Mouse (Mus musculus) G1E (cell line): ENCODE results near the gene Zfp324. TPM values are rescaled to one million over a fixed set of nuclear protein-coding genes. Genes with fewer than 3 reads are reported as not detected.

ENCODE experiments used
- ATAC-seq: 2 replicates; pipeline ENCODE4 v1.8.0; 2016; ENCODE audit warnings: mild to moderate bottlenecking; ENCODE audit not compliant: insufficient number of reproducible peaks, poor library complexity, low FRiP score, severe bottlenecking; ENCODE audit errors: extremely low read depth
- DNase-seq: peaks from one replicate; pipeline ENCODE4 v3.0.0; 2012; ENCODE audit warnings: low spot score
- H3K27me3 ChIP-seq: 2 replicates; pipeline ENCODE4 v1.6.1; 2012; ENCODE audit warnings: mild to moderate bottlenecking, low read length, inconsistent platforms; ENCODE audit not compliant: insufficient read depth
- H3K36me3 ChIP-seq: replicated peaks from 2 replicates; pipeline ENCODE3; 2012; ENCODE audit warnings: mild to moderate bottlenecking, inconsistent platforms
- H3K4me1 ChIP-seq: 2 replicates; pipeline ENCODE4 v1.6.1; 2012; ENCODE audit warnings: low read depth, low read length, inconsistent platforms, mixed read lengths; ENCODE audit not compliant: insufficient read depth
- H3K4me3 ChIP-seq: 2 replicates; pipeline ENCODE4 v1.5.1; 2012; ENCODE audit warnings: low read depth, mild to moderate bottlenecking, inconsistent platforms, low read length, moderate library complexity, mixed read lengths
- H3K9me3 ChIP-seq: replicated peaks from 2 replicates; pipeline ENCODE4 v1.6.1; 2012; ENCODE audit warnings: inconsistent platforms
- CTCF ChIP-seq: IDR thresholded peaks from 2 replicates; pipeline ENCODE4 v1.5.1; 2012; ENCODE audit warnings: low read depth, low read length, inconsistent platforms, mixed read lengths
- GATA1 ChIP-seq: IDR thresholded peaks from 2 replicates; pipeline ENCODE4 v1.6.1; 2012; ENCODE audit warnings: borderline replicate concordance, low read length, inconsistent platforms, mixed read lengths
- GATA2 ChIP-seq: IDR thresholded peaks from 2 replicates; pipeline ENCODE4 v1.6.1; 2012; ENCODE audit warnings: low read depth, low read length, inconsistent platforms, borderline replicate concordance
- POLR2AphosphoS5 ChIP-seq: IDR thresholded peaks from 2 replicates; pipeline ENCODE4 v1.6.1; 2012; ENCODE audit warnings: low read depth, low read length, inconsistent platforms; ENCODE audit not compliant: insufficient replicate concordance
- TAL1 ChIP-seq: conservative IDR thresholded peaks from 2 replicates; pipeline ENCODE4 v1.6.1; 2012; ENCODE audit warnings: low read depth, low read length, inconsistent platforms, mixed read lengths
- polyA plus RNA-seq: library from polyadenylated mRNA; stranded (reverse); fragments of >175 nt; gene quantifications from 2 replicates; pipeline ENCODE4 v1.2.3, GENCODE M21; 2012
- total RNA-seq, 2 experiments: library from RNA; stranded (forward) in 1 of 2; stranded (reverse) in 1 of 2; fragments of 200-1000 nt in 1 of 2; fragments of >200 nt in 1 of 2; fragmentation: Nextera tagmentation in 1 of 2; gene quantifications; 2 replicates each; pipeline ENCODE4 v1.2.3; 2014 to 2017

Zfp324 gene
- total and polyA plus RNA-seq, 3 experiments, result 2.7 to 6.2 (median 5.9) TPM

GRCm38 (mm10) chr7:12961511-12962141 lies 4.0 kb upstream of the Zfp324 start:
- ATAC-seq (no peak), DNase-seq (no peak)
- Histone ChIP-seq H3K4me3 (no peak overlapping the region), H3K27me3 (peaks cover 6% of the 10 kb centered on the region), H3K9me3 (no peaks in the 10 kb centered on the region), H3K4me1 (peaks cover 23% of the 10 kb centered on the region), H3K36me3 (no peaks in the 10 kb centered on the region)
- TF ChIP-seq CTCF (no peak), GATA2 (no peak), TAL1 (no peak), GATA1 (no peak), POLR2AphosphoS5 (no peak)

GRCm38 (mm10) chr7:12966104-12966845 lies 637 bp downstream of the Zfp324 start:
- TF ChIP-seq TAL1 (no peak), CTCF (no peak), GATA2 (no peak), GATA1 (no peak), POLR2AphosphoS5 (no peak)
- H3K9me3 ChIP-seq, result no peaks in the 10 kb centered on the region
- ATAC-seq (0 out of 2 replicates have a peak, but pooled peaks have one; percentile 23), DNase-seq (peak; percentile 40)
- H3K4me1 ChIP-seq, result peaks cover 24% of the 10 kb centered on the region
- H3K4me3 ChIP-seq, result peak overlapping the region; percentile 87
- H3K36me3 ChIP-seq, result peaks cover 31% of the 10 kb centered on the region
- H3K27me3 ChIP-seq, result no peaks in the 10 kb centered on the region

- Histone ChIP-seq H3K4me1 (peaks cover 10% of the 10 kb centered on the region), H3K9me3 (no peaks in the 10 kb centered on the region), H3K27me3 (no peaks in the 10 kb centered on the region), H3K4me3 (no peak overlapping the region), H3K36me3 (peaks cover 55% of the 10 kb centered on the region)
- DNase-seq (no peak), ATAC-seq (no peak)
- TF ChIP-seq TAL1 (no peak), CTCF (no peak), GATA2 (no peak), GATA1 (no peak), POLR2AphosphoS5 (no peak)
Measured at GRCm38 (mm10) chr7:12970906-12971305, 5.3 kb downstream of the Zfp324 start.

GRCm38 (mm10) chr7:12977682-12978389 lies 12.2 kb downstream of the Zfp324 start, which contains the start of gene Zfp446:
Gene Zfp446, plus strand, starts transcription at chr7:12977848.
- no peaks in the 10 kb centered on the region for H3K27me3 ChIP-seq
- TF ChIP-seq TAL1 (no peak), POLR2AphosphoS5 (no peak), CTCF (no peak), GATA2 (no peak), GATA1 (no peak)
- no peaks in the 10 kb centered on the region for H3K9me3 ChIP-seq
- H3K4me3 ChIP-seq, result peak within 1 kb of the TSS; percentile 77
- H3K36me3 ChIP-seq, result peaks cover 41% of the 10 kb centered on the region
- ATAC-seq (peak; percentile 94), DNase-seq (peak; percentile 96)
- H3K4me1 ChIP-seq, result peaks cover 27% of the 10 kb centered on the region

- Histone ChIP-seq H3K4me3 (peak overlapping the region; percentile 77; the same call in 1 of the 2 replicates), H3K9me3 (no peaks in the 10 kb centered on the region), H3K36me3 (peaks cover 35% of the 10 kb centered on the region), H3K4me1 (peaks cover 27% of the 10 kb centered on the region), H3K27me3 (no peaks in the 10 kb centered on the region)
- DNase-seq, result no peak
- ATAC-seq, result no peak
- no peak for TF ChIP-seq TAL1
- no peak for TF ChIP-seq GATA2
- TF ChIP-seq CTCF, result no peak
- no peak for TF ChIP-seq GATA1
- no peak for TF ChIP-seq POLR2AphosphoS5
Measured at GRCm38 (mm10) chr7:12978931-12979722, 13.5 kb downstream of the Zfp324 start.
